Comparison of ENCODE assay signal across 7 mouse cellular contexts in the genomic region with DNA sequence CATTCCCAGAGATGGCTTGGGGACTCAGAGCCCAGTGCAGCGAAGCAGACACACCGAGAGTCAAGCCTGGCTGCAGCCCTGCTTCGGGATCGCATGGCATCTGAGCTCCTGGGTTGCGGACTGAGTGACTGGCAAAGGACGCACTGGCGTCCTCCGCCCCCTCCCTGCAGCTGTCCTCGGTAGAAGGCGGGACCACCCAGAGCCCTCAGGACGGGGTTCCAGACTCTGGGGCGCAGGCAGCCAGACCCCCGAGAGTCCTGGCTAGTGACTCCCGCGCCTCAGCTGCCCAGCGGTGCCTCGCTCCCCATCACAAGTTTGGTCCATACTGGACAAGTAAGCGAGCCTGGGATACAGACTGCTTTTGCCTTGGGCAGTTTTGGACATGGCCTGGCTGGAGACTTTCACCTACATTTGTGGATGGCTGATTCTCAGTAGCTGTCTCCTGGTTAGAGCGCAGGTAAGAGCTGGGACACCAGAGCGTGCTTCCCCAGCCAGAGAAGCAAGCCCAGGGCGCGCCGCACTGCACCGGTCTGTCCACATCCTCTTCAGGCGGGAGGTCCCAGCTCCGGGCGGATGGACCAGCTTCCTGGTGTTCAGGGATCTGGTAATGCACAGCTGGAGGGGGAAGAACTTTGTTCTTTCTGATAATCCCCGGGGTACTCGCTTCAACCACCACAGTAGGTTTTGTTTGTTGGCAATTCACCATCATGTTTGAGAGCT. TPM values are rescaled to one million over a fixed set of nuclear protein-coding genes. Genes with fewer than 3 reads are reported as not detected.
A peak's percentile ranks its signal among the peaks of the same experiment; 100 is the strongest.
DNase-seq lines count a peak whose midpoint lies in the region; ATAC-seq lines count a peak whose summit lies in the region.

No protein-coding gene starts in this region.

- H3K4me3 ChIP-seq in lung, embryonic 15.5 days, result peak overlapping the region; percentile 24
- H3K4me3 ChIP-seq in embryonic facial prominence, embryonic 10.5 days, result peak overlapping the region; percentile 61
- H3K4me3 ChIP-seq in hindbrain, embryonic 15.5 days, result peak overlapping the region; percentile 40
- peak overlapping the region; percentile 45 for H3K4me3 ChIP-seq in neural tube, embryonic 15.5 days (replicated peaks)

- DNase-seq in lung, postnatal 4 days, result no peak
- DNase-seq in embryonic facial prominence, embryonic 10.5 days (ENCODE audit: low spot score), result peak; percentile 44
- DNase-seq in ovary, postnatal 14 days (ENCODE audit: low spot score), result no peak

- peaks cover 9% of the 10 kb centered on the region; the same call in 1 of the 2 replicates for H3K4me1 ChIP-seq in lung, embryonic 15.5 days
- peaks cover 12% of the 10 kb centered on the region for H3K4me1 ChIP-seq in embryonic facial prominence, embryonic 10.5 days
- peaks cover 11% of the 10 kb centered on the region for H3K4me1 ChIP-seq in hindbrain, embryonic 15.5 days (replicated peaks)
- peaks cover 21% of the 10 kb centered on the region for H3K4me1 ChIP-seq in neural tube, embryonic 15.5 days

- no peak overlapping the region for H3K27ac ChIP-seq in lung, embryonic 15.5 days
- H3K27ac ChIP-seq in embryonic facial prominence, embryonic 10.5 days (replicated peaks), result no peak overlapping the region
- H3K27ac ChIP-seq in hindbrain, embryonic 15.5 days (replicated peaks), result no peak overlapping the region
- H3K27ac ChIP-seq in neural tube, embryonic 15.5 days (replicated peaks), result peak overlapping the region; percentile 9; the same call in 1 of the 2 replicates

- H3K27me3 ChIP-seq in lung, embryonic 15.5 days, result peaks cover 20% of the 10 kb centered on the region
- H3K27me3 ChIP-seq in embryonic facial prominence, embryonic 10.5 days (replicated peaks; ENCODE audit: low read depth, poor library complexity, severe bottlenecking), result peaks cover 27% of the 10 kb centered on the region
- 0 out of 2 replicates have a peak, but pooled peaks cover 10% of the 10 kb centered on the region for H3K27me3 ChIP-seq in hindbrain, embryonic 15.5 days
- H3K27me3 ChIP-seq in neural tube, embryonic 15.5 days (replicated peaks), result peaks cover 8% of the 10 kb centered on the region; the same call in 1 of the 2 replicates

- H3K4me2 ChIP-seq in lung, embryonic 15.5 days, result peak overlapping the region; percentile 63
- peak overlapping the region; percentile 91 for H3K4me2 ChIP-seq in hindbrain, embryonic 15.5 days
- H3K4me2 ChIP-seq in neural tube, embryonic 15.5 days, result peak overlapping the region; percentile 98

- 2% methylated on average over 28 of the region's 29 CpGs for WGBS in lung, embryonic 15.5 days
- 2% methylated on average over 29 of the region's 29 CpGs for WGBS in embryonic facial prominence, embryonic 10.5 days
- WGBS in hindbrain, embryonic 15.5 days, result 1% methylated on average over 29 of the region's 29 CpGs
- WGBS in neural tube, embryonic 15.5 days, result 1% methylated on average over 29 of the region's 29 CpGs

- ATAC-seq in lung, embryonic 15.5 days (ENCODE audit: borderline replicate concordance, extremely low read depth, low FRiP score, low TSS enrichment), result no peak; the same call in 1 of the 2 replicates
- ATAC-seq in hindbrain, embryonic 15.5 days (ENCODE audit: low FRiP score, low read depth), result peak; percentile 76
- peak; percentile 54 for ATAC-seq in neural tube, embryonic 15.5 days (ENCODE audit: low FRiP score)
- no peak for ATAC-seq in megakaryocyte progenitor cell, adult 5-6 weeks (replicated peaks; ENCODE audit: poor library complexity)

- no peak overlapping the region for H3K9ac ChIP-seq in lung, embryonic 15.5 days
- H3K9ac ChIP-seq in hindbrain, embryonic 15.5 days, result peak overlapping the region; percentile 53
- peak overlapping the region; percentile 51 for H3K9ac ChIP-seq in neural tube, embryonic 15.5 days (replicated peaks)

- H3K36me3 ChIP-seq in lung, embryonic 15.5 days, result no peaks in the 10 kb centered on the region
- H3K36me3 ChIP-seq in embryonic facial prominence, embryonic 10.5 days (replicated peaks), result no peaks in the 10 kb centered on the region
- no peaks in the 10 kb centered on the region for H3K36me3 ChIP-seq in hindbrain, embryonic 15.5 days
- H3K36me3 ChIP-seq in neural tube, embryonic 15.5 days, result no peaks in the 10 kb centered on the region

- H3K9me3 ChIP-seq in lung, embryonic 15.5 days, result no peaks in the 10 kb centered on the region
- no peaks in the 10 kb centered on the region for H3K9me3 ChIP-seq in embryonic facial prominence, embryonic 10.5 days
- H3K9me3 ChIP-seq in hindbrain, embryonic 15.5 days, result no peaks in the 10 kb centered on the region
- H3K9me3 ChIP-seq in neural tube, embryonic 15.5 days (replicated peaks), result no peaks in the 10 kb centered on the region

RNA-seq across cellular contexts. Expression of a gene that starts 29.5 kb away (rescaled TPM):
- polyA plus RNA-seq in lung, embryonic 15.5 days (2015; fragmentation: Nextera tagmentation; extraction: Ambion mirVana), result not detected in 2 replicates
- polyA plus RNA-seq in embryonic facial prominence, embryonic 10.5 days (2016; fragmentation: Nextera tagmentation; extraction: Ambion mirVana), result 0.10 and 0.25 TPM in 2 replicates
- 2.5 and 2.6 TPM in 2 replicates for polyA plus RNA-seq in hindbrain, embryonic 15.5 days (2015; fragmentation: Nextera tagmentation; extraction: Ambion mirVana)
- polyA plus RNA-seq in neural tube, embryonic 15.5 days (2015; fragmentation: Nextera tagmentation; extraction: Ambion mirVana), result 6.1 and 6.2 TPM in 2 replicates
- total RNA-seq in megakaryocyte progenitor cell, adult 5-6 weeks (2015), result not detected in 2 replicates
- not detected in 2 replicates for total RNA-seq in megakaryocyte progenitor cell, adult 5-6 weeks (2017)

Comparison
In these comparisons a context has a peak if more than half of its experiments do, and no peak if none do; other contexts are left out.
1. ATAC-seq: peak in hindbrain, embryonic 15.5 days (single experiment) and neural tube, embryonic 15.5 days (single experiment); none in lung, embryonic 15.5 days (single experiment) and megakaryocyte progenitor cell, adult 5-6 weeks (single experiment).
2. Peak in every context shown above with its lines, with median percentiles within 50 percentile points of each other: H3K4me2 ChIP-seq and H3K4me3 ChIP-seq.